Mouse (Mus musculus) adrenal gland, adult (tissue): Measurements from ENCODE around the gene Zcchc14.
A peak's percentile ranks its signal among the peaks of the same experiment; 100 is the strongest.

Experiments
- DNase-seq, 2 experiments: peaks; one replicate each; pipeline ENCODE4 v3.0.0; 2022 to 2023; ENCODE audit warnings: low spot score in 1 of 2; ENCODE audit not compliant: inconsistent age in 2 of 2

Gene Zcchc14

GRCm38 (mm10) chr8:121652774-121653323 is at the start of gene Zcchc14:
Zcchc14 (minus strand) TSS chr8:121652901.
- peak; percentile 99 for DNase-seq

GRCm38 (mm10) chr8:121699936-121700335 is 47.2 kb upstream of the Zcchc14 start:
- DNase-seq, result no peak

- DNase-seq, result no peak
Observed at GRCm38 (mm10) chr8:121698615-121699101, 46.0 kb upstream of the Zcchc14 start.

- DNase-seq, result no peak
Observed at GRCm38 (mm10) chr8:121697735-121698614, 45.3 kb upstream of the Zcchc14 start.

GRCm38 (mm10) chr8:121695585-121696184 is 43.0 kb upstream of the Zcchc14 start:
- peak; percentile 78 to 96 for DNase-seq

GRCm38 (mm10) chr8:121694453-121694852 is 41.8 kb upstream of the Zcchc14 start:
- peak; percentile 38 to 77 for DNase-seq

- DNase-seq, result no peak
Observed at GRCm38 (mm10) chr8:121688496-121688895, 35.8 kb upstream of the Zcchc14 start.

GRCm38 (mm10) chr8:121687455-121688161 is 34.9 kb upstream of the Zcchc14 start:
- peak; percentile 16 to 53 for DNase-seq

- peak; percentile 60 to 84 for DNase-seq
Observed at GRCm38 (mm10) chr8:121685419-121685818, 32.7 kb upstream of the Zcchc14 start.

GRCm38 (mm10) chr8:121683083-121683832 is 30.6 kb upstream of the Zcchc14 start:
- no peak for DNase-seq

GRCm38 (mm10) chr8:121681457-121681856 is 28.8 kb upstream of the Zcchc14 start:
- DNase-seq, result no peak

- DNase-seq, result no peak
Observed at GRCm38 (mm10) chr8:121680896-121681295, 28.2 kb upstream of the Zcchc14 start.

GRCm38 (mm10) chr8:121678696-121679095 is 26.0 kb upstream of the Zcchc14 start:
- DNase-seq, result no peak

- peak; percentile 57 to 74 for DNase-seq
Observed at GRCm38 (mm10) chr8:121675701-121676100, 23.0 kb upstream of the Zcchc14 start.

- DNase-seq, result no peak
Observed at GRCm38 (mm10) chr8:121675161-121675560, 22.5 kb upstream of the Zcchc14 start.

- DNase-seq, result peak in 1 of 2 experiments; percentile 56
Observed at GRCm38 (mm10) chr8:121674524-121674923, 21.8 kb upstream of the Zcchc14 start.

- peak in 1 of 2 experiments; percentile 66 for DNase-seq
Observed at GRCm38 (mm10) chr8:121673917-121674316, 21.2 kb upstream of the Zcchc14 start.

GRCm38 (mm10) chr8:121673153-121673552 is 20.5 kb upstream of the Zcchc14 start:
- DNase-seq, result no peak

- DNase-seq, result peak; percentile 37 to 57
Observed at GRCm38 (mm10) chr8:121669208-121669607, 16.5 kb upstream of the Zcchc14 start.

GRCm38 (mm10) chr8:121668553-121668952 is 15.9 kb upstream of the Zcchc14 start:
- peak; percentile 36 to 57 for DNase-seq
